Mouse (Mus musculus): ENCODE results near the gene Rsrc1.

DNA sequence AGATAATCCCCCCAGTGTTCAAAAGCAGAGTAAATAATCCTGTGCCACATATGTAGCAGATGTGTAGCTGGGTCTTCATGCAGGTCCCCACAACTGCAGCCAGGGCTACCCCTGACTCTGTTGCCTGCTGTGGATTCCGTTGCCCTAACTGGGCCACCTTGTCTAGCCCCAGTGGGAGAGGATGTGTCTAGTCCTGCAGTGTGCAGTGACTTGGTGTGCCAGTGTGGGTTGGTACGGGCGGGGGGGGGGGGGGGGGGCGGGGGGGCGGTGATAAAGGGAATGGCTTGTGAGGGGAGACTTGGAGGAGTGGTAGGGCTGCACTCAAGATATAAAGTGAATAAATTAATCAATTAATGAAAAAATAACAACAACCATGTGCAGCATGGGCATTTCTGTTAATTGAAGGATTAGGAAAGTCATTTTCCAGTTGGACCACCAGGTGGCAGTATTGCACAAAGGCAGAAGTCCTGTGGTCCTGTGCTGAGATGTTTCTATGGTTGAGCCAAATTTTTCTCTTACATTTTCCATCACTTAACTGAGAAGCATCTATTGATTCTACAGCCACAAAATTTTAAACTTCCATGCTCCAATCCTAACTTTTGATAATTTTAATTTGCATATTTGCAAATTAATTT, 371.1 kb downstream of the Rsrc1 start:
- TF ChIP-seq CTCF (IDR thresholded peaks at IDR 0.05; ENCODE audit: low read depth, low read length): no peak
- TF ChIP-seq EP300 (IDR thresholded peaks at IDR 0.05; ENCODE audit: insufficient read depth, low read depth, low read length): no peak
- no peak for TF ChIP-seq POLR2A (IDR thresholded peaks at IDR 0.05; ENCODE audit: insufficient read depth, low read length)
